ENCODE assay signal across 8 mouse cellular contexts in genomic region chr11:98438331-98439158, GRCm38 (mm10). TPM values are rescaled to one million over a fixed set of nuclear protein-coding genes. Genes with fewer than 3 reads are reported as not detected.
DNase-seq lines count a peak whose midpoint lies in the region; ATAC-seq and TF ChIP-seq lines count a peak whose summit lies in the region.

Gene Mien1, minus strand, starts transcription at chr11:98438991.

- no peak for TF ChIP-seq EP300 in liver, embryonic 14.5 days (IDR thresholded peaks at IDR 0.05; ENCODE audit: low read depth)
- TF ChIP-seq EP300 in stomach, postnatal 0 days (optimal IDR thresholded peaks at IDR 0.05) = no peak

- peak; percentile 81 for DNase-seq in c-Kit-negative CD71-positive TER-119-positive erythroid progenitor cells, embryonic 14.5 days (ENCODE audit: low read depth, low spot score)
- DNase-seq in forebrain, embryonic 10.5 days (ENCODE audit: extremely low spot score, low spot score) = peak; percentile 98
- DNase-seq in kidney, postnatal 25 days = peak; percentile 96 to 98
- DNase-seq in liver, embryonic 14.5 days (ENCODE audit: low read depth in 3 of 3, low spot score in 3 of 3) = peak; percentile 73 to 75 (median 75)
- DNase-seq in neural tube, embryonic 11.5 days (ENCODE audit: low spot score) = peak; percentile 95
- DNase-seq in stomach, postnatal 0 days (ENCODE audit: low spot score) = peak; percentile 98

- H3K4me2 ChIP-seq in heart, embryonic 15.5 days = peak within 1 kb of the TSS; percentile 88
- H3K4me2 ChIP-seq in liver, embryonic 14.5 days (ENCODE audit: low read depth) = peak within 1 kb of the TSS; percentile 71
- peak within 1 kb of the TSS; percentile 87 for H3K4me2 ChIP-seq in neural tube, embryonic 11.5 days (ENCODE audit: low read depth)
- peak within 1 kb of the TSS; percentile 82 for H3K4me2 ChIP-seq in stomach, postnatal 0 days (replicated peaks; ENCODE audit: low read depth)

- no peaks in the 10 kb centered on the region for H3K9me3 ChIP-seq in forebrain, embryonic 10.5 days
- no peaks in the 10 kb centered on the region for H3K9me3 ChIP-seq in heart, embryonic 15.5 days (replicated peaks)
- H3K9me3 ChIP-seq in liver, embryonic 14.5 days (ENCODE audit: control insufficient read depth, low read length) = no peaks in the 10 kb centered on the region
- no peaks in the 10 kb centered on the region for H3K9me3 ChIP-seq in neural tube, embryonic 11.5 days (ENCODE audit: control insufficient read depth, low read length)
- H3K9me3 ChIP-seq in stomach, postnatal 0 days (ENCODE audit: control insufficient read depth, low read length) = no peaks in the 10 kb centered on the region

- peak within 1 kb of the TSS; percentile 66 for H3K9ac ChIP-seq in heart, embryonic 15.5 days
- H3K9ac ChIP-seq in liver, embryonic 14.5 days (replicated peaks) = peak within 1 kb of the TSS; percentile 58
- peak within 1 kb of the TSS; percentile 74 for H3K9ac ChIP-seq in neural tube, embryonic 11.5 days (ENCODE audit: low read length)
- H3K9ac ChIP-seq in stomach, postnatal 0 days (ENCODE audit: low read length) = peak within 1 kb of the TSS; percentile 64

- H3K4me3 ChIP-seq in forebrain, embryonic 10.5 days = peak within 1 kb of the TSS; percentile 87
- peak within 1 kb of the TSS; percentile 78 for H3K4me3 ChIP-seq in heart, embryonic 15.5 days
- peak within 1 kb of the TSS; percentile 79 to 94 for H3K4me3 ChIP-seq in liver, embryonic 14.5 days (ENCODE audit: insufficient read depth in 1 of 2, low read depth in 2 of 2, low read length in 2 of 2)
- H3K4me3 ChIP-seq in neural tube, embryonic 11.5 days (ENCODE audit: low read depth, low read length) = peak within 1 kb of the TSS; percentile 77
- peak within 1 kb of the TSS; percentile 64 for H3K4me3 ChIP-seq in stomach, postnatal 0 days (ENCODE audit: low read depth, low read length)

- H3K27ac ChIP-seq in forebrain, embryonic 10.5 days = peak within 1 kb of the TSS; percentile 84
- peak within 1 kb of the TSS; percentile 79 for H3K27ac ChIP-seq in heart, embryonic 15.5 days
- H3K27ac ChIP-seq in liver, embryonic 14.5 days = no peak within 1 kb of the TSS
- H3K27ac ChIP-seq in neural tube, embryonic 11.5 days (ENCODE audit: low read depth, low read length) = no peak within 1 kb of the TSS
- H3K27ac ChIP-seq in stomach, postnatal 0 days (replicated peaks) = peak within 1 kb of the TSS; percentile 65

- H3K4me1 ChIP-seq in forebrain, embryonic 10.5 days = peaks cover 11% of the 10 kb centered on the region
- H3K4me1 ChIP-seq in heart, embryonic 15.5 days (replicated peaks) = peaks cover 9% of the 10 kb centered on the region; the same call in 1 of the 2 replicates
- H3K4me1 ChIP-seq in liver, embryonic 14.5 days (replicated peaks; ENCODE audit: control insufficient read depth in 2 of 2, insufficient read depth in 2 of 2, low read length in 1 of 2) = peaks cover 0 to 7% of the 10 kb centered on the region in 2 experiments; a peak in 3 of 4 replicates
- no peaks in the 10 kb centered on the region for H3K4me1 ChIP-seq in neural tube, embryonic 11.5 days (ENCODE audit: control insufficient read depth, insufficient read depth, low read length)
- H3K4me1 ChIP-seq in stomach, postnatal 0 days (replicated peaks; ENCODE audit: control insufficient read depth, insufficient read depth) = no peaks in the 10 kb centered on the region

- peak; percentile 92 for ATAC-seq in CD4-positive, CD25-positive, alpha-beta regulatory T cell, adult 4 months
- peak; percentile 87 for ATAC-seq in heart, embryonic 15.5 days (replicated peaks; ENCODE audit: insufficient number of reproducible peaks, insufficient read depth, low FRiP score, low read depth)
- peak; percentile 83 for ATAC-seq in liver, embryonic 14.5 days (ENCODE audit: insufficient read depth)
- peak; percentile 89 for ATAC-seq in neural tube, embryonic 11.5 days (ENCODE audit: insufficient read depth, low FRiP score, low TSS enrichment)
- peak; percentile 96 for ATAC-seq in stomach, postnatal 0 days (ENCODE audit: low FRiP score, low TSS enrichment)

- 3% methylated on average over 43 of the region's 43 CpGs for WGBS in forebrain, embryonic 10.5 days
- 1% methylated on average over 43 of the region's 43 CpGs for WGBS in heart, embryonic 15.5 days
- 2% methylated on average over 43 of the region's 43 CpGs for WGBS in liver, embryonic 14.5 days (ENCODE audit: insufficient replicate concordance)
- 3% methylated on average over 43 of the region's 43 CpGs for WGBS in neural tube, embryonic 11.5 days
- 1% methylated on average over 43 of the region's 43 CpGs for WGBS in stomach, postnatal 0 days

- H3K36me3 ChIP-seq in forebrain, embryonic 10.5 days (replicated peaks) = peaks cover 40% of the 10 kb centered on the region
- peaks cover 37% of the 10 kb centered on the region for H3K36me3 ChIP-seq in heart, embryonic 15.5 days
- H3K36me3 ChIP-seq in liver, embryonic 14.5 days (replicated peaks; ENCODE audit: control insufficient read depth, insufficient read depth, low read depth) = no peaks in the 10 kb centered on the region
- no peaks in the 10 kb centered on the region; the same call in 1 of the 2 replicates for H3K36me3 ChIP-seq in neural tube, embryonic 11.5 days (ENCODE audit: control insufficient read depth, insufficient read depth, low read length)
- H3K36me3 ChIP-seq in stomach, postnatal 0 days (ENCODE audit: control insufficient read depth, insufficient read depth, low read length) = peaks cover 20% of the 10 kb centered on the region

- no peaks in the 10 kb centered on the region for H3K27me3 ChIP-seq in forebrain, embryonic 10.5 days (ENCODE audit: poor library complexity, severe bottlenecking)
- no peaks in the 10 kb centered on the region for H3K27me3 ChIP-seq in heart, embryonic 15.5 days
- H3K27me3 ChIP-seq in liver, embryonic 14.5 days (ENCODE audit: control insufficient read depth, insufficient read depth, low read length) = no peaks in the 10 kb centered on the region
- no peaks in the 10 kb centered on the region for H3K27me3 ChIP-seq in neural tube, embryonic 11.5 days (ENCODE audit: control insufficient read depth, insufficient read depth, low read length)
- no peaks in the 10 kb centered on the region for H3K27me3 ChIP-seq in stomach, postnatal 0 days (ENCODE audit: control insufficient read depth, insufficient read depth, low read length)

- TF ChIP-seq CTCF in liver, embryonic 14.5 days (IDR thresholded peaks at IDR 0.05; ENCODE audit: low read depth) = peak; percentile 97
- TF ChIP-seq CTCF in stomach, postnatal 0 days (IDR thresholded peaks at IDR 0.05; ENCODE audit: low read depth) = peak; percentile 98

RNA-seq across cellular contexts. Expression of gene Mien1, which starts in this region (rescaled TPM):
- 100 to 1,000 TPM; 150 to 155 TPM for polyA plus RNA-seq in CD4-positive, CD25-positive, alpha-beta regulatory T cell, adult 4 months (2017; shearing (Covaris generic))
- 91.2 and 94.3 TPM in 2 replicates for polyA plus RNA-seq in forebrain, embryonic 10.5 days (2016; fragmentation: Nextera tagmentation; extraction: Ambion mirVana)
- polyA plus RNA-seq in heart, embryonic 15.5 days (2015; fragmentation: Nextera tagmentation; extraction: Ambion mirVana) = 98.8 and 108 TPM in 2 replicates
- 21.6 and 31.1 TPM in 2 replicates for polyA plus RNA-seq in liver, embryonic 14.5 days (2012; rRNA removed)
- 58.5 and 61.5 TPM in 2 replicates for polyA plus RNA-seq in liver, embryonic 14.5 days (2014; fragmentation: Nextera tagmentation; extraction: Ambion mirVana)
- 133 and 151 TPM in 2 replicates for polyA plus RNA-seq in neural tube, embryonic 11.5 days (2014; fragmentation: Nextera tagmentation; extraction: Ambion mirVana)
- 133 and 142 TPM in 2 replicates for polyA plus RNA-seq in stomach, postnatal 0 days (2015; fragmentation: Nextera tagmentation; extraction: Ambion mirVana)

Comparison
In these comparisons a context has a peak if more than half of its experiments do, and no peak if none do; other contexts are left out.
1. H3K27ac ChIP-seq: peak in forebrain, embryonic 10.5 days (single experiment), heart, embryonic 15.5 days (single experiment) and stomach, postnatal 0 days (single experiment); none in liver, embryonic 14.5 days (single experiment) and neural tube, embryonic 11.5 days (single experiment).
2. Peak in every context shown above with its lines, with median percentiles within 50 percentile points of each other: ATAC-seq, DNase-seq, H3K4me3 ChIP-seq, H3K4me2 ChIP-seq and H3K9ac ChIP-seq.